Mouse (Mus musculus) kidney, adult 18-20 months (tissue): ENCODE data around the gene Kif1b.

Source experiments
- DNase-seq: peaks from one replicate; pipeline ENCODE4 v3.0.0; 2021

Kif1b gene

GRCm38 (mm10) chr4:149133395-149133794, 174.1 kb downstream of the Kif1b start:
- DNase-seq = no peak

DNA sequence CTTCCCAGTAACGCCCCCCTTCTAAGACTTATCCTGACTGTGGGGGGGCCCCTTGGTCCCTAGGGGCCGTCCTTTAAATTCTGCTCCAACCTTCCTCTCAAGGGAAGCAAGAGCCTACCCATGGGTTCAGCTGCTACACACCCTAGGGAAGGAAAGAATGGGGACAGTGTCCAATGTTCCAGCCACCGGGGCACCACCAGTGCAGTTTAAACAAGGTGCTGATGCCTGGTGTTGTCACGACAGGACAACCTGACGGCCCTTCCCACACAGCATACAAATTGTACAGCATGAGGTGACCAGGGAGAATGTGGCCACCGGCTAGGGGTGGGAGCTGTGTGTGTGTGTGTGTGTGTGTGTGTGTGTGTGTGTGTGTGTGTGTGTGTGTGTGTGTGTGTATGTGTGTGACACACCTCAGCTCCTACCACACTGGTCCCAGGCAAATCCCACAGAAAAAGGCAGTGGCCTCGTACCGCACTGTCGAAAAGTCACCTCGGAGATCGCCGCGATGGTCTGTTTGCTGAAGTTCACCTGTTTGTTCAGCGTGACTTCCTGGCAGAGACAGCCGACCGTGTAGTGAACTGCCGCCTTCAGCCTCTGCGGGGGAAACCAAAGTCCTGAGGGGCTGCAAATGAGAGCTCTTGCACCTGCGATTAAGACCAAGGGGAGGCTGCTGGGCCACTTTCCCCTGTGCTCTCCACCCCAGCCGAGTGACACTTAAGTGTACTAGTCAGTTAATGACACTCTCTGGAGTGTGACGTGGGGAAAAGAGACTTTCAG, 175.5 kb downstream of the Kif1b start:
- no peak for DNase-seq

DNA sequence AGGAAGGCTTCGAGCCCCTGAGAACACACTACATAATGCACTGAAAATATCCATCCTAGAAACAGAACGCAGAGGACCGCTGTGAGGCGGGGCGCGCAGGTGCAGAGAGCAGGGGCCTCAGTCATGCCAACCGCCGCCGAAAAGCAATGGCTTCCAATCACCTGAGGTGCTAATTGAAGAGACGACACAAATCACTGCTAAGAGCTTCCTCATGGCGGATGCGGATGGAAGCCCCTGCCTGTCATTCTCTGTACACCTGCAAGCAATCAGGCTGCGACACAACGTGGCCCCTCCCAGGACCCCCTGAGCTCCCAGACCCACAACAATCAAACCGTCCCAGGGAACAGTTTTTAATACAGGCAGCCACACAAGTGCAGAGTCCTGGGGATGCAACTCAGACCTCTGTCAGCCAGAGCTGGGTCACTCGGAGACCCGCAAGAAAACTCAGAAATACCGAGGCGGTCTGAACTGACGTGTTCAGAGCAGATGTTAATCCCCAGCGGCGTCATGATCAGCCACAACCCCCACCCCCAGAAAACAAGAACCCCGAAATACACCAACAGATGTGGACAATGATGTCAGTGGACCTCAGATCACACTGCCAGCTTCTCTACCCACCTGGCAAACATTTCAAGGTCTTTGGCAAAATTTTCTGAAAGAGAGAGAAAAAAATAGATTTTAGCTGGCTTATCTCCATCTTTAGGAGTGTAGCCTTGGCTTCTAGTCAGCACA, 176.3 kb downstream of the Kif1b start:
- DNase-seq = no peak

DNA sequence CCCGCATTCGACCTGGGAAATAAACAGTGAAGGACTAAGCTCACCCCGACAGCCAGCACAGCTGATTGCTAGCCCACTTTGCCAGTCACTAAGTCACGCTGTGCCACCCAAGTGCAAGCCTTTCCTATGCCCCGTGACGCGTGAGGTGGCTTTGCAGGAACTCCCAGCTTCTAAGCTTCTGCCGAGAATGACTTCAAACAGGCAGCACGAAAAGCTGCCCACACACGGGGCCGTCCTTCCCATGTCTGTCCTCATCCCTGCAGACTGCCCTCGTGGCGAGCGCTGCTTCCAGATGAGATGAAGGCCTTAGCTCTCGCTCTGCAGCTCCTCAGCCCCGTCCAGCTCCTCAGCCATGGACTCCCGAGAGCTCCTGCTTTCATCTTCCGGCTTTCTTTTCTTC, 179.0 kb downstream of the Kif1b start:
- DNase-seq = no peak

DNA sequence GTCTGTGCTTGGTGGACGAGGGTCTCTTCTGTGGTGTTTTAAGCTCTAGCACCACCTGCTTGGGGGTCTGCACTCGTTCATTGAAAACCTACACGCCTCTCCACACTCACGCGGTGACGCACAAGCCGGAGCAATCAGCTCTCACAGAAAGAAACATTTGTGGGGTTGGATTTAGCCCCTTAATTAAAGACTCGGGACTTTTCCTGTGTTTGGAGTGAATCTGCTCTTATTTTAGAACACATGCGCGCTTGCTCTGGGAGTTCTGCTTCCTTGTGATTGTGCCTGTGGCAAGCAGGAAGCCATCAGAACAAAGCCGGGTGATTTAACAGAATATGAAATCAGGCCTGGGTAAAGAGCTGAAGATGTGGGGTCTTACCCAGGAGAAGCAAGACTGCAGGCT, 180.8 kb downstream of the Kif1b start, which contains the start of gene Cort:
TSS of gene Cort (minus strand) at position 101 of the 400 bp plus-strand sequence.
- no peak for DNase-seq
